Mouse (Mus musculus) liver, postnatal 0 days (tissue): ENCODE results near the gene Tbc1d14. TPM values are rescaled to one million over a fixed set of nuclear protein-coding genes. Genes with fewer than 3 reads are reported as not detected.
A peak's percentile ranks its signal among the peaks of the same experiment; 100 is the strongest.

Source experiments
- ATAC-seq: fragments of 200-750 bp; cut with Nextera tagmentation; 2 replicates; pipeline ENCODE4 v1.8.0; 2017; ENCODE audit warnings: mild to moderate bottlenecking, moderate library complexity
- DNase-seq: peaks from one replicate; pipeline ENCODE4 v3.0.0-alpha.2; 2016
- H3K27ac ChIP-seq: fragments of 300-500 bp; sonication (generic); 2 replicates; pipeline ENCODE4 v1.5.1; 2014; ENCODE audit warnings: antibody characterized with exemption, moderate library complexity, mild to moderate bottlenecking, low read depth
- H3K27me3 ChIP-seq: fragments of 300-500 bp; sonication (generic); 2 replicates; pipeline ENCODE4 v1.6.1; 2014; ENCODE audit warnings: low read length, control low read depth, mixed read lengths; ENCODE audit not compliant: insufficient read depth
- H3K36me3 ChIP-seq: fragments of 300-500 bp; sonication (generic); replicated peaks from 2 replicates; pipeline ENCODE4 v1.6.1; 2014; ENCODE audit warnings: mild to moderate bottlenecking, control low read depth, low read length, moderate library complexity, mixed read lengths; ENCODE audit not compliant: insufficient read depth
- H3K4me1 ChIP-seq: fragments of 300-500 bp; sonication (generic); 2 replicates; pipeline ENCODE4 v1.6.1; 2014; ENCODE audit warnings: antibody characterized with exemption, mild to moderate bottlenecking, control low read depth; ENCODE audit not compliant: insufficient read depth
- H3K4me2 ChIP-seq: fragments of 300-500 bp; sonication (generic); 2 replicates; pipeline ENCODE4 v1.6.1; 2014; ENCODE audit warnings: low read depth, mild to moderate bottlenecking, low read length, moderate library complexity, mixed read lengths
- H3K4me3 ChIP-seq: fragments of 300-500 bp; sonication (generic); 2 replicates; pipeline ENCODE4 v1.5.1; 2014; ENCODE audit warnings: low read depth, low read length
- H3K9ac ChIP-seq: fragments of 300-500 bp; sonication (generic); replicated peaks from 2 replicates; pipeline ENCODE4 v1.6.1; 2014; ENCODE audit warnings: mild to moderate bottlenecking, moderate library complexity
- H3K9me3 ChIP-seq: fragments of 300-500 bp; sonication (generic); 2 replicates; pipeline ENCODE4 v1.6.1; 2016; ENCODE audit warnings: mild to moderate bottlenecking, control low read depth, low read length, mixed read lengths
- CTCF ChIP-seq: sonication (generic); IDR thresholded peaks from 2 replicates; pipeline ENCODE4 v1.5.1; 2016; ENCODE audit warnings: antibody characterized with exemption, low read depth
- EP300 ChIP-seq: IDR thresholded peaks from 2 replicates; pipeline ENCODE4 v1.6.1; 2016; ENCODE audit warnings: antibody characterized with exemption, low read depth, mild to moderate bottlenecking
- WGBS: fragments of 180-500 bp; shearing (Covaris S2); extraction: QIAGEN DNeasy Blood & Tissue Kit; methylation state at CpG from one replicate; pipeline ENCODE4 v1.1.7; 2014; ENCODE audit not compliant: insufficient replicate concordance; 5-methylcytosine and 5-hydroxymethylcytosine counted together
- polyA plus RNA-seq: library from polyadenylated mRNA; unstranded; fragments of >200 nt; fragmentation: Nextera tagmentation; extraction: Ambion mirVana; gene quantifications from 2 replicates; pipeline ENCODE4 v1.2.1, GENCODE M21; 2015

The Tbc1d14 gene
- polyA plus RNA-seq, 1 experiment from 2014 or later: 6.5 TPM

- DNase-seq (no peak), ATAC-seq (no peak)
- TF ChIP-seq CTCF (no peak), EP300 (no peak)
- Histone ChIP-seq H3K9me3 (no peaks in the 10 kb centered on the region), H3K27me3 (no peaks in the 10 kb centered on the region), H3K4me2 (no peak overlapping the region), H3K9ac (no peak overlapping the region), H3K36me3 (peaks cover 59% of the 10 kb centered on the region), H3K27ac (no peak overlapping the region), H3K4me1 (peaks cover 22% of the 10 kb centered on the region), H3K4me3 (no peak overlapping the region)
- 55% methylated on average over 4 of the region's 4 CpGs for WGBS
Measured at GRCm38 (mm10) chr5:36618356-36618755, 25.3 kb upstream of the Tbc1d14 start.

GRCm38 (mm10) chr5:36614124-36614523, 21.0 kb upstream of the Tbc1d14 start:
- peak overlapping the region; percentile 29; the same call in 1 of the 2 replicates for H3K4me2 ChIP-seq
- peak overlapping the region; percentile 39; the same call in 1 of the 2 replicates for H3K27ac ChIP-seq
- TF ChIP-seq CTCF (no peak), EP300 (peak; percentile 86)
- H3K27me3 ChIP-seq: no peaks in the 10 kb centered on the region
- H3K9ac ChIP-seq: no peak overlapping the region
- no peak for DNase-seq
- H3K9me3 ChIP-seq: no peaks in the 10 kb centered on the region
- H3K4me3 ChIP-seq: no peak overlapping the region
- 79% methylated on average over 4 of the region's 4 CpGs for WGBS
- peaks cover 71% of the 10 kb centered on the region for H3K36me3 ChIP-seq
- ATAC-seq: peak; percentile 82
- H3K4me1 ChIP-seq: peaks cover 3% of the 10 kb centered on the region; the same call in 1 of the 2 replicates

GRCm38 (mm10) chr5:36608939-36609499, 15.9 kb upstream of the Tbc1d14 start:
- ATAC-seq (no peak), DNase-seq (no peak)
- H3K36me3 ChIP-seq: peaks cover 60% of the 10 kb centered on the region
- no peak overlapping the region for H3K4me2 ChIP-seq
- H3K4me3 ChIP-seq: no peak overlapping the region
- no peak overlapping the region for H3K9ac ChIP-seq
- no peaks in the 10 kb centered on the region for H3K9me3 ChIP-seq
- 86% methylated on average over 2 of the region's 2 CpGs for WGBS
- no peak for TF ChIP-seq EP300
- TF ChIP-seq CTCF: no peak
- no peaks in the 10 kb centered on the region for H3K27me3 ChIP-seq
- peaks cover 3% of the 10 kb centered on the region; the same call in 1 of the 2 replicates for H3K4me1 ChIP-seq
- no peak overlapping the region for H3K27ac ChIP-seq

- no peak overlapping the region for H3K4me2 ChIP-seq
- no peaks in the 10 kb centered on the region for H3K4me1 ChIP-seq
- H3K4me3 ChIP-seq: no peak overlapping the region
- no peak overlapping the region for H3K27ac ChIP-seq
- H3K9me3 ChIP-seq: no peaks in the 10 kb centered on the region
- peak; percentile 51 for ATAC-seq
- no peak for TF ChIP-seq EP300
- peak; percentile 85 for TF ChIP-seq CTCF
- no peaks in the 10 kb centered on the region for H3K27me3 ChIP-seq
- no peak overlapping the region for H3K9ac ChIP-seq
- DNase-seq: peak; percentile 53
- WGBS: 71% methylated on average over 5 of the region's 5 CpGs
- peaks cover 74% of the 10 kb centered on the region for H3K36me3 ChIP-seq
Measured at GRCm38 (mm10) chr5:36603031-36603430, 10.0 kb upstream of the Tbc1d14 start.

- Histone ChIP-seq H3K36me3 (peaks cover 65% of the 10 kb centered on the region), H3K9ac (no peak overlapping the region), H3K27me3 (no peaks in the 10 kb centered on the region), H3K27ac (no peak overlapping the region), H3K4me3 (no peak overlapping the region), H3K9me3 (no peaks in the 10 kb centered on the region), H3K4me2 (no peak overlapping the region), H3K4me1 (no peaks in the 10 kb centered on the region)
- DNase-seq: no peak
- ATAC-seq: no peak
- 85% methylated on average over 9 of the region's 9 CpGs for WGBS
- TF ChIP-seq CTCF: no peak; the same call in 1 of the 2 replicates
- no peak for TF ChIP-seq EP300
Measured at GRCm38 (mm10) chr5:36602028-36602427, 9.0 kb upstream of the Tbc1d14 start.

- no peak overlapping the region for H3K27ac ChIP-seq
- DNase-seq (no peak), ATAC-seq (no peak)
- 71% methylated on average over 7 of the region's 7 CpGs for WGBS
- no peaks in the 10 kb centered on the region for H3K9me3 ChIP-seq
- no peaks in the 10 kb centered on the region for H3K4me1 ChIP-seq
- H3K27me3 ChIP-seq: no peaks in the 10 kb centered on the region
- H3K4me3 ChIP-seq: no peak overlapping the region
- no peak overlapping the region for H3K9ac ChIP-seq
- H3K36me3 ChIP-seq: peaks cover 61% of the 10 kb centered on the region
- no peak for TF ChIP-seq CTCF
- TF ChIP-seq EP300: no peak
- H3K4me2 ChIP-seq: no peak overlapping the region
Measured at GRCm38 (mm10) chr5:36601492-36601891, 8.4 kb upstream of the Tbc1d14 start.
